Mouse (Mus musculus): ENCODE measurements around the gene Cldnd1. TPM values are rescaled to one million over a fixed set of nuclear protein-coding genes. Genes with fewer than 3 reads are reported as not detected.

The Cldnd1 gene
- polyA plus RNA-seq, 1 experiment from 2014 or later: 108 TPM

DNA sequence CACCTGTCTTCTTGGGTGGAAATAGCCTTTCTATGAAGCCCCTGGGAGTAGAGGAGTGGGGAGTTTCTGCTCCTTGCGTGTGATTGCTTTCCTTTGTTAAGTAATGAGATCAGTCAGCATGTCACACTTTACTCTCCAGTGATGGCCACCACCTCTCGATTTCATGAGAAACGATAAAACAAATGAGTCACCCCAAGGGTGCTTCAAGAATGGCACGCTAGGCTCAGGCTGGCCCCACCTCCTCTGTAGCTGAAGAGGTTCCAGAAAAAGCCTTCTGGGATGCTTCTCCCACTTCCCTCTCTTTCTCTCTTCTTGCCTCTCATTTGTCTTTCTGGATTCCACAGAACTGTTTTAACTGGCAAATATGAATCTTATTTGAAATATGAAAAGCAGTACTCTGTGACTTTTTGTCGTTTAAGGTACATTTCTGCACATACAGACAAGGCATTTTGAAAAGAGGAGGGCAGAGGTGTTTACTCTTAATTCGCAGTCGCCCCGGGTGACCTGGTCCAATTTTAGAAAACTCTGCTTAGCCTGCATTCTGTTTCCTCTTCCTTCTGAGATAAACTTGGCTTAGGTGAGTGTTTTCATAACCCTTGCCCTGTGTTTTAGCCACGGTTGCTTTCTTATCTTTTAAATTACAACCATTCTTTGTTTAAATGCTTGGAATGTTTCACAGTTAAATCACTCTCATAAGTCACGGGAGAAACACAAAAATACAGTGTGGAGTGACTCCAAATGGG is 24.2 kb upstream of the Cldnd1 start:
- DNase-seq (ENCODE audit: low spot score): no peak
- WGBS: 16% methylated on average over 10 of the region's 10 CpGs
- H3K4me2 ChIP-seq (ENCODE audit: low read length): no peak overlapping the region
- no peak for ATAC-seq (replicated peaks; ENCODE audit: low FRiP score, low TSS enrichment, low read depth)
- H3K4me3 ChIP-seq (ENCODE audit: low read depth, low read length): no peak overlapping the region
- H3K4me1 ChIP-seq (replicated peaks; ENCODE audit: control insufficient read depth, insufficient read depth, low read length): no peaks in the 10 kb centered on the region; the same call in 1 of the 2 replicates
- H3K27me3 ChIP-seq (replicated peaks; ENCODE audit: control insufficient read depth, insufficient read depth, low read length): no peaks in the 10 kb centered on the region
- H3K27ac ChIP-seq (ENCODE audit: low read depth): no peak overlapping the region
- H3K9ac ChIP-seq (ENCODE audit: low read length): no peak overlapping the region
- H3K9me3 ChIP-seq (ENCODE audit: control insufficient read depth, low read length): no peaks in the 10 kb centered on the region
- no peaks in the 10 kb centered on the region for H3K36me3 ChIP-seq (ENCODE audit: control insufficient read depth, insufficient read depth, low read length)

DNA sequence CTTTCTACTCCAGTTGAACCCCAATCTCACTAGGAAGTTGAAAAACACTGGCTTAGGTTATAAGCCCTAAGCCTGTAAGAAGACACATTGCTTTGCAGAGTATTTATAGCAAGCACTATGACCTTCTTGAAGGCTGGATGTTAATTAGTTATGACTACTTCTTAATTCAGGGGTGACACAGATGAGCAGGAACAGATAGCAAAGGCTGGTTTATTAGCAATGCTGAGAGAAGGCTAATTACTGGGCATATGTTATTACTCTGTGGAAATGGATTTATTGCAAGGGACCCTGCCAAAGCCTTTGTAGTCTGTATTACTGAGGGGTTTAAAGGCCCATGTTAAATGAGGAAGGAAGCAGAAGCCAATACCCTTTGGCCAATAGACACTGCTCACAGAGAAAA is 22.7 kb upstream of the Cldnd1 start:
- DNase-seq (ENCODE audit: low spot score): no peak
- H3K27ac ChIP-seq (ENCODE audit: low read depth): no peak overlapping the region

DNA sequence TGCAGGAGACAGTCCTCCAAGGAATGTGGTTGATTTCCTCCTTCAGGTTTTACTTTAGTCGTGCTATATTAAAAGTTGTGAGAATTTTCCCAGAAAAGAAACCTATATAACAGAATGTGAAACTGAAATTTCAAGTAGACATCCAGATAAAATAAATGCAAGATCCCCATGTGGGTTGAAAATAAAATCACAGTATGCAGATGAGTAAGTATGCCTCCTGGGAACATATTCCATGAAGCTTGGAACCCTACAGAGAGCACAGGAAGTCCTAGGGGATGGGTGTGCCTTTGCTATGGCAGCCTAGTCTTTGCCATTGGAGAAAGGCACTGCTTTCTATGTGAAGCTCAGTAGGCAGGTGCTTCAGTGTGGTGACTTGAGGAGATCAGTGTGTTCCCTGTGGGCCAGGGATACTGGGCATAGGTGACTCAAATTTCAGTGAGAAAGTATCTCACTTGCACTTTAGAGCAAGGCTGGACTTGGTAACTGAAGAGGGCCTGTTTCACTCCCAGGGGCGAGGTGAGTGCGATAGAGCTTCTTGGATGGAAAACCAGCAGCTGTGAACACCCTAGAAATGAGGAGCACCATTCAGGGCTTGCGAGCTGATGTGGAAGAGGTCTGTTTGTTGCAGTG is 20.3 kb upstream of the Cldnd1 start:
- no peaks in the 10 kb centered on the region; the same call in 1 of the 2 replicates for H3K4me1 ChIP-seq (replicated peaks; ENCODE audit: control insufficient read depth, insufficient read depth, low read length)
- H3K36me3 ChIP-seq (ENCODE audit: control insufficient read depth, insufficient read depth, low read length): no peaks in the 10 kb centered on the region
- no peak overlapping the region for H3K27ac ChIP-seq (ENCODE audit: low read depth)
- no peak overlapping the region for H3K4me3 ChIP-seq (ENCODE audit: low read depth, low read length)
- H3K9ac ChIP-seq (ENCODE audit: low read length): no peak overlapping the region
- WGBS: 86% methylated on average over 4 of the region's 4 CpGs
- no peaks in the 10 kb centered on the region for H3K27me3 ChIP-seq (replicated peaks; ENCODE audit: control insufficient read depth, insufficient read depth, low read length)
- DNase-seq (ENCODE audit: low spot score) (no peak), ATAC-seq (replicated peaks; ENCODE audit: low FRiP score, low TSS enrichment, low read depth) (no peak)
- no peaks in the 10 kb centered on the region for H3K9me3 ChIP-seq (ENCODE audit: control insufficient read depth, low read length)
- no peak overlapping the region for H3K4me2 ChIP-seq (ENCODE audit: low read length)

More for the DNA sequence above, 22.7 kb upstream of the Cldnd1 start:
- no peak for ATAC-seq (replicated peaks; ENCODE audit: low FRiP score, low TSS enrichment, low read depth)
- Histone ChIP-seq H3K9ac (ENCODE audit: low read length) (no peak overlapping the region), H3K36me3 (ENCODE audit: control insufficient read depth, insufficient read depth, low read length) (no peaks in the 10 kb centered on the region), H3K4me1 (replicated peaks; ENCODE audit: control insufficient read depth, insufficient read depth, low read length) (no peaks in the 10 kb centered on the region; the same call in 1 of the 2 replicates), H3K4me3 (ENCODE audit: low read depth, low read length) (no peak overlapping the region), H3K9me3 (ENCODE audit: control insufficient read depth, low read length) (no peaks in the 10 kb centered on the region), H3K27me3 (replicated peaks; ENCODE audit: control insufficient read depth, insufficient read depth, low read length) (no peaks in the 10 kb centered on the region), H3K4me2 (ENCODE audit: low read length) (no peak overlapping the region)

DNA sequence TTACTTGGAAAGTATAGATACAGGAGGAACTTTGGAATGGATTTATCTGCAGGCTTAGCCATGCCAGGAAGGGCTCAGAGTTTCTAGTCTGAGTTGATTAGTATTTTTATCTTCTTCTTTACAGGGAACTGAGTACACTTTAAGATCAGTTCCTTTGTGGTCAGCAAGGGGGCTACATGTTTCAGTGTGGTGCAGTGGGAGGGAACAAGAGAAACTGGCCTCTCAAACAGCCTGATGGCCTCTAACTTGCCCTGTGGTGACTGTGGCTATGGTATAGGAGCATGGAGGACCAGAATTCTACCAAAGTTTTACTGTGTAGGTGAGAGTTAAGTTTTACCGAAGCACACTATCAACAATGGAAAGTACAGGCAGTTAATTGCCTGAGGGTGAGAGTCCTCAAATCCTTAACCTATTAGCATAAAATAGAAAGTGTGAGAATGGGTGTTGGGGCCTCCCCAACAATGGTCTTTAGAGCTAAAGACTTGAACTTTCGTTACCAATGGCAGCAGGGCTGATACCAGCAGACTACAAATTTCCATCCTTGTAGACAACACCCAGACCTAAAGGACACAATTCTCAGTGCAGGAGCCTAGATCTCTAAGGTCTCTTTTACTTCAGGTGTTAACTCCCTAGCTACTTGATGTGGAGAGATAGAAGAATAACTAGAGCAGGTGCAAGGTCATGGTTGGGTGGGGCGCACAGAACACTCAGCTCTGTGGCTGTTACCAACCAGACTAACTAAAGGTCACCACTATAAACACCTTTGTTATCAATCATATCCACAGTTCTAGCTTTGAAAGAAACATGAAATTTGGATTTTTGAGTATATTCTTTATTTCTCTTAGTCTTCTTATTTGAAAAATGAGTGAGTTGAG is 18.9 kb upstream of the Cldnd1 start:
- Histone ChIP-seq H3K36me3 (ENCODE audit: control insufficient read depth, insufficient read depth, low read length) (no peaks in the 10 kb centered on the region), H3K4me1 (replicated peaks; ENCODE audit: control insufficient read depth, insufficient read depth, low read length) (no peaks in the 10 kb centered on the region), H3K9me3 (ENCODE audit: control insufficient read depth, low read length) (no peaks in the 10 kb centered on the region), H3K4me3 (ENCODE audit: low read depth, low read length) (no peak overlapping the region), H3K27me3 (replicated peaks; ENCODE audit: control insufficient read depth, insufficient read depth, low read length) (no peaks in the 10 kb centered on the region), H3K27ac (ENCODE audit: low read depth) (no peak overlapping the region), H3K4me2 (ENCODE audit: low read length) (no peak overlapping the region), H3K9ac (ENCODE audit: low read length) (no peak overlapping the region)
- no peak for DNase-seq (ENCODE audit: low spot score)
- ATAC-seq (replicated peaks; ENCODE audit: low FRiP score, low TSS enrichment, low read depth): no peak
- WGBS: 72% methylated on average over 3 of the region's 3 CpGs

DNA sequence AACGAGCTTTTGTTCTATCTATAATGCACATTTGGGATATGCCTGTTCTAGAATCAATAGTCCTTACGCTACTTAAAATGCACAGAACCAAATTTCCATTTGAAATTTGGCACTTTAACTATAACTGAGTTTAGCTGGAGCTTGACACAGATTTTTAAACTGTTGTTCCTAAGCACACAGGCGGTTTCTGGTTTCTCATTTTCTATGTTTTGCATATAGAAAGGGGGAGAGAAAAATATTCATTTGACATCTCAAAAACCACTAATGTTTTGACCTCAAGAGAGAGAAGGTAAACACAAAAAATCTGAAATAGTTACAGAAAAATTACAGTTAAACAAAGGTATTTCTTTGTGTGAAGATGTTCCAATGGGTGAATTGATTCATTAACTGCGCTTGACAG is 18.2 kb upstream of the Cldnd1 start:
- no peak overlapping the region for H3K27ac ChIP-seq (ENCODE audit: low read depth)
- 79% methylated on average over 4 of the region's 4 CpGs for WGBS
- no peak overlapping the region for H3K4me2 ChIP-seq (ENCODE audit: low read length)
- H3K9ac ChIP-seq (ENCODE audit: low read length): no peak overlapping the region
- H3K9me3 ChIP-seq (ENCODE audit: control insufficient read depth, low read length): no peaks in the 10 kb centered on the region
- H3K4me1 ChIP-seq (replicated peaks; ENCODE audit: control insufficient read depth, insufficient read depth, low read length): no peaks in the 10 kb centered on the region
- no peak overlapping the region for H3K4me3 ChIP-seq (ENCODE audit: low read depth, low read length)
- DNase-seq (ENCODE audit: low spot score): no peak
- H3K36me3 ChIP-seq (ENCODE audit: control insufficient read depth, insufficient read depth, low read length): no peaks in the 10 kb centered on the region
- no peak for ATAC-seq (replicated peaks; ENCODE audit: low FRiP score, low TSS enrichment, low read depth)
- H3K27me3 ChIP-seq (replicated peaks; ENCODE audit: control insufficient read depth, insufficient read depth, low read length): no peaks in the 10 kb centered on the region

DNA sequence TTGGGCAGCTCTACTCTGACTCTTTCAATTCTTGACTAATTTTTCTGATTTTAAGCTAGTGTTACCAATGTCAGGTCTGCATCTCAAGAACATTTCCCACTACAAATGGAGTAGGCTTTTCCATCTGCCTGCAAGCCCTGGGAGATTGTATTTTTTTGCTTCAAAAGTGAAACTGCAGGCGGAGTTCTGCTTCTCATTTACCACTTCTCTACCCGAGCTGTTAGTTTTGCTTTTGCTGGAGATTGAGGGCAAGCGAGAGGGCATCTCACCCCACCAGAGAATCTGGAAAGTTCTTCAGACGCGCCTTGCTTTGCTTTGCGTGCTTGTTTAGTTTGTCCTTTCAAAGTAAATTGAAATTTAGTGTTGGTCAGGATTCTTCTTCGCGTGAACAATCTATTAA is 15.5 kb upstream of the Cldnd1 start:
- DNase-seq (ENCODE audit: low spot score): no peak
- no peaks in the 10 kb centered on the region for H3K36me3 ChIP-seq (ENCODE audit: control insufficient read depth, insufficient read depth, low read length)
- no peak overlapping the region for H3K4me2 ChIP-seq (ENCODE audit: low read length)

DNA sequence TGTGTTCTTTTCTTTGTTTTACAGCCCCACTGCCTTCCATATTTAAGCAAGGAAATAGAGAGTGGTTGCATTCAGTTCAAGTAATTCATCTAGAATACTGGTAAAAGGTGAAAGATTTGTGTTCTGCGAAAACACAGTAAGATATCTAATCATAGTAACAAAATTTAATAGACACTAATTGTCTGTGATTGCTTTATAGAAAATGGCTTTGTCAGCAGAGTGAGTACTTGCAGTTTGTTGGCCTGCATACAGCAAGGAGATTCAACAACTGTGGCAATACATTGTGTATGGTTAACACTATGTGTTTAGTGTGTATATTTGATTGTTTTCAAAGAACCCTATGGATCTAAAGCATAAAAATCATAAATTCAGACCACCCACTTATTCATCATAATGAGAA is 14.6 kb upstream of the Cldnd1 start:
- H3K27ac ChIP-seq (ENCODE audit: low read depth): no peak overlapping the region
- H3K36me3 ChIP-seq (ENCODE audit: control insufficient read depth, insufficient read depth, low read length): no peaks in the 10 kb centered on the region
- 88% methylated on average over 1 of the region's 1 CpGs for whole genome bisulfite sequencing

More for the DNA sequence above, 15.5 kb upstream of the Cldnd1 start:
- no peak overlapping the region for H3K27ac ChIP-seq (ENCODE audit: low read depth)
- no peak overlapping the region for H3K4me3 ChIP-seq (ENCODE audit: low read depth, low read length)
- 74% methylated on average over 8 of the region's 8 CpGs for WGBS
- no peaks in the 10 kb centered on the region for H3K27me3 ChIP-seq (replicated peaks; ENCODE audit: control insufficient read depth, insufficient read depth, low read length)
- no peaks in the 10 kb centered on the region for H3K4me1 ChIP-seq (replicated peaks; ENCODE audit: control insufficient read depth, insufficient read depth, low read length)
- no peak overlapping the region for H3K9ac ChIP-seq (ENCODE audit: low read length)
- ATAC-seq (replicated peaks; ENCODE audit: low FRiP score, low TSS enrichment, low read depth): no peak
- H3K9me3 ChIP-seq (ENCODE audit: control insufficient read depth, low read length): no peaks in the 10 kb centered on the region

GRCm38 (mm10) chr16:58715018-58715417 is 12.7 kb upstream of the Cldnd1 start:
- Histone ChIP-seq H3K4me1 (replicated peaks; ENCODE audit: control insufficient read depth, insufficient read depth, low read length) (no peaks in the 10 kb centered on the region), H3K27me3 (replicated peaks; ENCODE audit: control insufficient read depth, insufficient read depth, low read length) (no peaks in the 10 kb centered on the region), H3K4me2 (ENCODE audit: low read length) (no peak overlapping the region), H3K27ac (ENCODE audit: low read depth) (no peak overlapping the region), H3K4me3 (ENCODE audit: low read depth, low read length) (no peak overlapping the region), H3K9ac (ENCODE audit: low read length) (no peak overlapping the region), H3K36me3 (ENCODE audit: control insufficient read depth, insufficient read depth, low read length) (no peaks in the 10 kb centered on the region), H3K9me3 (ENCODE audit: control insufficient read depth, low read length) (no peaks in the 10 kb centered on the region)
- no peak for ATAC-seq (replicated peaks; ENCODE audit: low FRiP score, low TSS enrichment, low read depth)
- WGBS: 68% methylated on average over 4 of the region's 4 CpGs
- DNase-seq (ENCODE audit: low spot score): no peak

More for the DNA sequence above, 14.6 kb upstream of the Cldnd1 start:
- no peaks in the 10 kb centered on the region for H3K27me3 ChIP-seq (replicated peaks; ENCODE audit: control insufficient read depth, insufficient read depth, low read length)
- no peak overlapping the region for H3K9ac ChIP-seq (ENCODE audit: low read length)
- DNase-seq (ENCODE audit: low spot score): no peak
- no peaks in the 10 kb centered on the region for H3K9me3 ChIP-seq (ENCODE audit: control insufficient read depth, low read length)
- no peaks in the 10 kb centered on the region for H3K4me1 ChIP-seq (replicated peaks; ENCODE audit: control insufficient read depth, insufficient read depth, low read length)
- H3K4me3 ChIP-seq (ENCODE audit: low read depth, low read length): no peak overlapping the region
- no peak for ATAC-seq (replicated peaks; ENCODE audit: low FRiP score, low TSS enrichment, low read depth)
- H3K4me2 ChIP-seq (ENCODE audit: low read length): no peak overlapping the region

All from intestine, embryonic 14.5 days (tissue).